Mouse (Mus musculus) heart, adult 2 months (tissue): ENCODE measurements around the gene Gm21915. TPM values are rescaled to one million over a fixed set of nuclear protein-coding genes. Genes with fewer than 3 reads are reported as not detected.

Experiments used
- DNase-seq, 2 experiments: peaks; one replicate each; pipeline ENCODE4 v3.0.0; 2021
- H3K27ac ChIP-seq: fragments of 200-600 bp; 2 replicates; pipeline ENCODE4 v1.8.1; 2022
- H3K27me3 ChIP-seq: fragments of 200-500 bp; 2 replicates; pipeline ENCODE4 v1.6.1; 2012; ENCODE audit warnings: mild to moderate bottlenecking, low read length, inconsistent platforms, mixed read lengths; ENCODE audit not compliant: control insufficient read depth, insufficient read depth
- H3K36me3 ChIP-seq: fragments of 200-500 bp; 2 replicates; pipeline ENCODE4 v1.6.1; 2012; ENCODE audit warnings: low read length, inconsistent platforms; ENCODE audit not compliant: control insufficient read depth, insufficient read depth
- H3K4me1 ChIP-seq: fragments of 200-500 bp; 2 replicates; pipeline ENCODE4 v1.6.1; 2011; ENCODE audit warnings: low read length; ENCODE audit not compliant: control insufficient read depth, insufficient read depth
- H3K4me3 ChIP-seq: fragments of 200-600 bp; 2 replicates; pipeline ENCODE4 v1.8.1; 2022
- H3K79me2 ChIP-seq: fragments of 200-500 bp; replicated peaks from 2 replicates; pipeline ENCODE4 v1.6.1; 2012; ENCODE audit warnings: mild to moderate bottlenecking, inconsistent platforms, low read length, moderate library complexity, mixed read lengths; ENCODE audit not compliant: control insufficient read depth, insufficient read depth
- H3K9ac ChIP-seq: fragments of 200-500 bp; 2 replicates; pipeline ENCODE4 v1.6.1; 2012; ENCODE audit warnings: low read depth, mild to moderate bottlenecking, control low read depth, inconsistent platforms, low read length, mixed read lengths
- CTCF ChIP-seq: fragments of 200-600 bp; IDR thresholded peaks from 2 replicates; pipeline ENCODE4 v1.8.1; 2022; ENCODE audit warnings: antibody characterized with exemption, mild to moderate bottlenecking, moderate library complexity
- EP300 ChIP-seq: fragments of 200-500 bp; IDR thresholded peaks from 2 replicates; pipeline ENCODE4 v1.6.1; 2011; ENCODE audit warnings: low read depth, low read length, control low read depth; ENCODE audit not compliant: insufficient read depth
- POLR2A ChIP-seq: fragments of 200-500 bp; IDR thresholded peaks from 2 replicates; pipeline ENCODE4 v1.6.1; 2011; ENCODE audit warnings: mild to moderate bottlenecking, low read depth, low read length, control low read depth; ENCODE audit not compliant: insufficient read depth
- WGBS: fragments of 180-500 bp; shearing (Covaris S2); methylation state at CpG from one replicate; pipeline ENCODE4 v1.1.7; 2018; 5-methylcytosine and 5-hydroxymethylcytosine counted together
- intact Hi-C: fragments of 180-260 bp; cut with DNase I; formaldehyde crosslinking; loops from one replicate; pipeline ENCODE4 v1.15.1; 2025
- polyA plus RNA-seq: library from polyadenylated mRNA; depleted of rRNA; stranded (reverse); fragments of >200 nt; gene quantifications from 2 replicates; pipeline ENCODE4 v1.2.3, GENCODE M21; 2012; rRNA removed
- total RNA-seq, 2 experiments: library from RNA; stranded (reverse); gene quantifications; 2 replicates each; pipeline ENCODE4 v1.2.3; 2021

Gene Gm21915
- total and polyA plus RNA-seq, 3 experiments = not detected

DNA sequence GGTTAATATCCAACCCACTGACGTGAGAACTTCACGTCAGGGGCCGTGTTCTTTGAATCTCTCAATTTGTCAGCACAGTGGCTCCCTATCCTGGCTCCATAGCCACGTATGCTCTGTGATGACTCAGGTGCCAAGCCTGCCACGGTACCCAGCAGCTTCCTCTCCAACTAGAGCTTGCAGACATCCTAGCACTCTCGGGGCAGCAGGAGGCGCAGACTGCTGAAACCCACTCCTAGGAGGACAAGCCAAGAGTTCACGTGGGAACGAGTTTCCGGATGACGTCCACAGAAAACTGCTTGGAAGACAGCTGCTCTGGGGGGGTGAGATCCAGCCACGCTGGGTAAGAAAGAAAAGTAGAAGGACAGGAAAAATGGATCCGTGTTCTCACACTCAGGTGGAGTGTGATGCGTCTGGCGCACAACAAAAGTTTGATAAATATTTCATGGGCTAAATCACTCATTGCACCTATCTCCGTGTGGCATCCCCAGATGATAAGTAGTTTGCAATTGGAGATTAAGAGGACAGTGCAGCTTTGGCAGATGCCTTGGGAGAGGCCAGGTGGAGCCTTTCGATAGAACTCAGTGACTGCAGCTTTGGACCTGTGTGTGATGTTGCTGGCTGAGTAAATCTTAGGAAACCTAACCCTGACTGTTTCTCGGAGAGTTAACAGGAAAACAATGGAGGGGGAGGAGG lies 46.9 kb downstream of the Gm21915 start:
- intact Hi-C loops = no loop called here
- Histone ChIP-seq H3K36me3 (no peaks in the 10 kb centered on the region), H3K4me1 (no peaks in the 10 kb centered on the region), H3K27ac (no peak overlapping the region), H3K4me3 (no peak overlapping the region), H3K79me2 (no peaks in the 10 kb centered on the region), H3K9ac (no peak overlapping the region), H3K27me3 (no peaks in the 10 kb centered on the region)
- WGBS = 63% methylated on average over 18 of the region's 18 CpGs
- DNase-seq = peak in 1 of 2 experiments; percentile 37
- TF ChIP-seq CTCF (no peak), POLR2A (no peak), EP300 (no peak)

DNA sequence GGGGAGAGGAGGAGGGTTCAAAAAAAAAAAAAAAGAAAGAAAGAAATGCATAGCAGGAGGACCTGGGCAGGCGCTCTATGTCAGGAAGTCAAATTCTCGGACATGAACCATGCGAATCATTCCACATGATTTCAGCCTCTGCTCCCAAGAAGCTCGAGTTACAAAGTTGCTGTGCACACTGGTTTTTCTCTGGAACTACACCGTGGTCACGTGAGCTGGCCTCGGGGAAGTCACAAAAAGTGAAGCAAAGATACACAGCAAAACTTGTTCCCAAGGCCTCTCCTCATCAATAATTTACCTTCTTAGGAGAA lies 47.4 kb downstream of the Gm21915 start:
- no peak for TF ChIP-seq CTCF
- H3K27me3 ChIP-seq = no peaks in the 10 kb centered on the region
- no peak overlapping the region for H3K27ac ChIP-seq
- intact Hi-C loops = no loop called here
- H3K79me2 ChIP-seq = no peaks in the 10 kb centered on the region
- no peak for DNase-seq
- no peaks in the 10 kb centered on the region for H3K4me1 ChIP-seq
- 37% methylated on average over 7 of the region's 7 CpGs for WGBS
- no peaks in the 10 kb centered on the region for H3K36me3 ChIP-seq
- H3K4me3 ChIP-seq = no peak overlapping the region
- H3K9ac ChIP-seq = no peak overlapping the region

Other genes with a start within 250 kb of the Gm21915 start
- 10 to 100 TPM; 17.3 to 25.0 TPM for gene Gramd1b, start 139.2 kb upstream of the Gm21915 start, total RNA-seq
- 16.9 and 29.1 TPM in 2 replicates for gene Gramd1b, start 139.2 kb upstream of the Gm21915 start, polyA plus RNA-seq
- 1 to 10 TPM; 4.4 to 5.5 TPM for gene Clmp, start 15.3 kb downstream of the Gm21915 start, total RNA-seq
- gene Clmp, start 15.3 kb downstream of the Gm21915 start, polyA plus RNA-seq = 2.8 and 3.1 TPM in 2 replicates
- gene Hspa8, start 130.4 kb downstream of the Gm21915 start, total RNA-seq = 1,000 to 10,000 TPM; 1,540 to 1,554 TPM
- 2,007 and 3,319 TPM in 2 replicates for gene Hspa8, start 130.4 kb downstream of the Gm21915 start, polyA plus RNA-seq
- not detected for gene Bsx, start 203.5 kb downstream of the Gm21915 start, total RNA-seq
- not detected in 2 replicates for gene Bsx, start 203.5 kb downstream of the Gm21915 start, polyA plus RNA-seq